Mouse (Mus musculus) testis, adult 2 months (tissue): Measurements from ENCODE around the gene Msrb3.

Experiments used
- CTCF ChIP-seq: fragments of 200-500 bp; IDR thresholded peaks from 2 replicates; pipeline ENCODE4 v1.5.1; 2012; ENCODE audit warnings: low read depth, mild to moderate bottlenecking, inconsistent platforms, low read length, moderate library complexity; ENCODE audit not compliant: control insufficient read depth, insufficient read depth, insufficient replicate concordance
- POLR2A ChIP-seq: fragments of 200-500 bp; IDR thresholded peaks from 2 replicates; pipeline ENCODE4 v1.6.1; 2012; ENCODE audit warnings: low read depth, mild to moderate bottlenecking, inconsistent platforms, low read length, moderate library complexity; ENCODE audit not compliant: control insufficient read depth

- TF ChIP-seq CTCF (no peak), POLR2A (no peak)
Observed at GRCm38 (mm10) chr10:120821491-120822358, 77.2 kb downstream of the Msrb3 start.
